Mouse (Mus musculus) hindbrain, embryonic 16.5 days (tissue): ENCODE measurements around the gene Papola. TPM values are rescaled to one million over a fixed set of nuclear protein-coding genes. Genes with fewer than 3 reads are reported as not detected.

ENCODE experiments used
- ATAC-seq: fragments of 200-750 bp; cut with Nextera tagmentation; 2 replicates; pipeline ENCODE4 v1.8.0; 2017; ENCODE audit warnings: moderate TSS enrichment, moderate library complexity
- H3K27ac ChIP-seq: fragments of 300-500 bp; sonication (generic); 2 replicates; pipeline ENCODE4 v1.5.1; 2014; ENCODE audit warnings: low read depth, mild to moderate bottlenecking, control low read depth, low read length, moderate library complexity
- H3K27me3 ChIP-seq: fragments of 300-500 bp; sonication (generic); replicated peaks from 2 replicates; pipeline ENCODE4 v1.6.1; 2014; ENCODE audit warnings: low read length; ENCODE audit not compliant: control insufficient read depth, insufficient read depth
- H3K36me3 ChIP-seq: fragments of 300-500 bp; sonication (generic); 2 replicates; pipeline ENCODE4 v1.6.1; 2014; ENCODE audit warnings: mild to moderate bottlenecking, low read length, moderate library complexity, mixed read lengths; ENCODE audit not compliant: control insufficient read depth, insufficient read depth
- H3K4me1 ChIP-seq: fragments of 300-500 bp; sonication (generic); 2 replicates; pipeline ENCODE4 v1.6.1; 2014; ENCODE audit warnings: low read depth, low read length; ENCODE audit not compliant: control insufficient read depth, insufficient read depth
- H3K4me2 ChIP-seq: fragments of 300-500 bp; sonication (generic); 2 replicates; pipeline ENCODE4 v1.6.1; 2014; ENCODE audit warnings: mild to moderate bottlenecking, low read length, control low read depth, moderate library complexity
- H3K4me3 ChIP-seq: fragments of 300-500 bp; sonication (generic); 2 replicates; pipeline ENCODE4 v1.5.1; 2014; ENCODE audit warnings: mild to moderate bottlenecking, low read length, control low read depth, moderate library complexity
- H3K9ac ChIP-seq: fragments of 300-500 bp; sonication (generic); 2 replicates; pipeline ENCODE4 v1.6.1; 2014; ENCODE audit warnings: low read depth, mild to moderate bottlenecking, control low read depth, low read length, moderate library complexity
- H3K9me3 ChIP-seq: fragments of 300-500 bp; sonication (generic); 2 replicates; pipeline ENCODE4 v1.6.1; 2014; ENCODE audit warnings: mild to moderate bottlenecking, low read length, moderate library complexity; ENCODE audit not compliant: control insufficient read depth
- WGBS: fragments of 180-500 bp; shearing (Covaris S2); extraction: QIAGEN DNeasy Blood & Tissue Kit; methylation state at CpG from one replicate; pipeline ENCODE4 v1.1.7; 2014; 5-methylcytosine and 5-hydroxymethylcytosine counted together
- microRNA-seq: library from miRNA; unstranded; fragments of <30 nt; microRNA quantifications from one replicate; pipeline ENCODE4, GENCODE M21; 2017
- polyA plus RNA-seq: library from polyadenylated mRNA; unstranded; fragments of >200 nt; fragmentation: Nextera tagmentation; extraction: Ambion mirVana; gene quantifications from 2 replicates; pipeline ENCODE4 v1.2.1, GENCODE M21; 2015

The Papola gene
- polyA plus RNA-seq, 1 experiment from 2014 or later, result 127 TPM

- no peaks in the 10 kb centered on the region; the same call in 1 of the 2 replicates for H3K27me3 ChIP-seq
- H3K4me3 ChIP-seq, result no peak overlapping the region
- no peaks in the 10 kb centered on the region for H3K36me3 ChIP-seq
- no peak overlapping the region for H3K9ac ChIP-seq
- H3K4me1 ChIP-seq, result peaks cover 3% of the 10 kb centered on the region; the same call in 1 of the 2 replicates
- 78% methylated on average over 12 of the region's 12 CpGs for WGBS
- no peak overlapping the region for H3K4me2 ChIP-seq
- ATAC-seq, result no peak
- H3K27ac ChIP-seq, result no peak overlapping the region
- H3K9me3 ChIP-seq, result peaks cover 6% of the 10 kb centered on the region
Measured at GRCm38 (mm10) chr12:105883799-105884514, 99.5 kb downstream of the Papola start.

- no peaks in the 10 kb centered on the region; the same call in 1 of the 2 replicates for H3K27me3 ChIP-seq
- peaks cover under 1% of the 10 kb centered on the region for H3K9me3 ChIP-seq
- no peak for ATAC-seq
- H3K27ac ChIP-seq, result no peak overlapping the region
- H3K4me3 ChIP-seq, result no peak overlapping the region
- H3K9ac ChIP-seq, result no peak overlapping the region
- 29% methylated on average over 22 of the region's 22 CpGs for WGBS
- H3K4me2 ChIP-seq, result peak overlapping the region; percentile 14; the same call in 1 of the 2 replicates
- no peaks in the 10 kb centered on the region for H3K36me3 ChIP-seq
- peaks cover 3% of the 10 kb centered on the region; the same call in 1 of the 2 replicates for H3K4me1 ChIP-seq
Measured at GRCm38 (mm10) chr12:105884515-105885323, 100.2 kb downstream of the Papola start.

Small RNA genes within 50 kb of the gene (microRNA-seq; reads per million reads assigned to microRNA genes)
- gene Gm22120, result not detected

Other genes with a start within 250 kb of the Papola start
- 2.3 and 2.5 TPM in 2 replicates for gene Bdkrb2, start 221.5 kb upstream of the Papola start, polyA plus RNA-seq
- 0.34 TPM in 1 of 2 replicates, not detected in the other for gene Bdkrb1, start 181.6 kb upstream of the Papola start, polyA plus RNA-seq
- 25.6 and 26.0 TPM in 2 replicates for gene Gskip, start 99.9 kb upstream of the Papola start, polyA plus RNA-seq
- gene Atg2b, start 99.5 kb upstream of the Papola start, polyA plus RNA-seq, result 10.2 and 13.3 TPM in 2 replicates
- 2.3 and 2.8 TPM in 2 replicates for gene Ak7, start 78.7 kb upstream of the Papola start, polyA plus RNA-seq
- 29.3 and 31.7 TPM in 2 replicates for gene Vrk1, start 225.5 kb downstream of the Papola start, polyA plus RNA-seq